Mouse (Mus musculus): ENCODE results near the gene Olfr548-ps1.

- TF ChIP-seq POLR2A (IDR thresholded peaks at IDR 0.05; ENCODE audit: borderline replicate concordance, insufficient read depth, low read length) (no peak), CTCF (IDR thresholded peaks at IDR 0.05; ENCODE audit: borderline replicate concordance, insufficient read depth, low read depth, low read length) (no peak)
These were observed 26.6 kb upstream of the Olfr548-ps1 start for GRCm38 (mm10) chr7:102514144-102514543.

Data from cerebellum, adult 2 months (tissue).